Mouse (Mus musculus): Measurements from ENCODE around the gene Cks1b.

DNA sequence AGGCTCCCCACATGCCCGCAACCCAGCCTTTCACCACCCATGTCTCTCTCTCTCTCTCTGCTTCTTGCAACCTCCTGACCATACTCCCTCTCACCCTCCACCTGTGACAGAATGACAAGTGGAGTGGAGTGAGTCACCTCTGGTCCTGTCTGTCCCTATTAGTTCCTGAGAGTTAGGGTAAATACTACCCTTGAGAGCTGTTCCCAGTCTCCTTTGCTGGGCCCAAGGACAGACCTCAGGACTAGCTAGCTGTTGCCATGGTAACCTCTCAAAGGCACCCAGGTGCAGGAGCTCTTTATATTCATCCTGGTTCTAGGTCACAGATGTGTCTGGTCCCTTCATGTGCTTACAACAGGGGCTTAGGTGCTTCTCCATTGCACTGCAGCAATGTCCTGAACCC lies 33.7 kb upstream of the Cks1b start:
- TF ChIP-seq TAL1 (IDR thresholded peaks at IDR 0.05; ENCODE audit: low read length) (no peak), GATA1 (IDR thresholded peaks at IDR 0.05; ENCODE audit: low read length) (no peak)

Data from erythroblast, embryonic 14.5 days (primary cell).